Mouse (Mus musculus) thymus, adult 2 months (tissue): ENCODE measurements around the gene Spock1.

Source experiments
- CTCF ChIP-seq: fragments of 200-500 bp; IDR thresholded peaks from 2 replicates; pipeline ENCODE4 v1.5.1; 2012; ENCODE audit warnings: mild to moderate bottlenecking, control low read depth, low read length, moderate library complexity, borderline replicate concordance; ENCODE audit not compliant: control insufficient read depth, poor library complexity, insufficient read depth; ENCODE audit errors: extremely low read depth
- POLR2A ChIP-seq: fragments of 200-500 bp; IDR thresholded peaks from 2 replicates; pipeline ENCODE4 v1.6.1; 2012; ENCODE audit warnings: mild to moderate bottlenecking, low read length, control low read depth, moderate library complexity; ENCODE audit not compliant: control insufficient read depth, poor library complexity, insufficient read depth; ENCODE audit errors: extremely low read depth

- TF ChIP-seq CTCF (no peak), POLR2A (no peak)
Observed at GRCm38 (mm10) chr13:57931376-57931775, 23.2 kb upstream of the Spock1 start.
